Mouse (Mus musculus) c-Kit-positive CD71-negative TER-119-negative erythroid progenitor cells, embryonic 14.5 days (primary cell): Measurements from ENCODE around the gene Olfr12.

Experiments
- DNase-seq: peaks from one replicate; pipeline ENCODE4 v3.0.0-alpha.2; 2013; ENCODE audit warnings: low read depth

Gene Olfr12

DNA sequence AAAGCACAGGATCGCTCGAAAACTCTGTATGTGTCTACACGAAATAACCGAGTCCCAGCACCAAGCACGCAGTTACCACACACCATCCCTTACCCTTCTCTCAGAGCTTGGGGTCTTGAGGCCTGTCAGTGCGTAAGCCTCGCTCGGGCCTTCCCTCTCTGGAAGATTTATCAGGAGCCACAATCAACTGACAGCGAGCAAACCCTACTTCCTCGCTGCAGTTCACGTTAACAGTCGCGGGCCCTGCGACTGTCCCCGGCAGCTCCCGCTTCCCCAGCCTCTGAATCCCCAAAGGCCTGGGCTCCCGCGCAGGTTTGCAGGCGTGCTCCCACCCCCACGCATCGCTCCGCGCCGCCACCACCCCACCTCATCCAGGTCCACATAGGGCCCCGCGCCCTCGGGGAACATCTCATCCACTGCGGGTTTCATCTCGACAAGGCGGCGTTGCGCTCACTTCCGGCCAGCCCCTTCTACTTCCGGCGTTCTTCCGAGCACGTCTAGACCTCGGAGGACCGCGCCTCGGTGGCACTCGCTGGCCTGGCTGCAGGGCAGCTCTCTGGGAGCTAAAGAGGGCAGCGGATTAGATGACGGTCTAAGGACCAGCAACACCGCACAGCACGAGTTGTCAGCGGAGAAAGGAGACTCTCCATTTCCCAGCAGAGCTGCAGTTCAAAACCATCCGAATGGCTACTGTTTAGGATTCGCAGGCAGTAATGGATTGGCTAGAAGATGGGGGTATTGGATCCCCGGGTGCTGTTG, 24.1 kb downstream of the Olfr12 start, which contains the start of gene Cops9:
TSS of gene Cops9 (minus strand) at position 472 of the 759 bp plus-strand sequence.
- DNase-seq = peak; percentile 77

DNA sequence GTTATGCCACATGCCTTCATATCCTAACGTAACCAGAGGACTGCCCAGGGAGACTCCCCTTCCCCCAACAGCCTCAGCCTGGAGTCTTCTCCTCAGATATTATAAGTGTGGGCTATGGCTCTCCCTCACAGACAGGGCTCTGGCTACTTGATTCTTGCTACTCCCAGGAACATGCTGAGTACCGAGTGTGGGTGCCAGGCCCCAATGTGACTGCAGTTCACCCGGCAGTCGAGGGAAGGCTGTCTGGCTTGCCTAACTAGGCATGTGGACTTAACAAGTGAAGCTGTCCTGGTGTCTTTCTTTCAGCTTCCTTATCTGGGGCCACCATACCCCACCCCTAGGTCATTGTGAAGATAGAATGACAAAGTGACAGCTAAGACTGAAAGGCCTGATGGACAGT, 26.1 kb downstream of the Olfr12 start:
- DNase-seq = no peak

DNA sequence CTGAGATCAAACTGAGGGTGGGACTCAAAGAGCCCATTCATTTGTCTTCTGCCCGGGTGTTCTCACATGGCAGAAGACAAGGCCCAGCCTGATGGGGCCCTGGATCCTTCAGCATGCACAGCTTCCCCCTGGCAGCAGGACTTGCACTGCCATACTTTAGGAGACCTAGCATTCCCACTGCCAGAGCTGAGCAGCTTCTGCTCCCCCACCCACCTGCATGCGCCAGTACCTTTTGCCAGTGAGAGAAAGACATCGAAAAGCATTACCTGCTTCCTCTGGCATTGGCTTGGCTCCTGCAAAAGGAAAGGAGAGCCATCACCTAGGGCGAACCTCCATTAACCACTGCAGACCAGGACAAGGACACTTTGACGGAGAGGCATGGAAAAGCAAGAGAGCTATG, 27.3 kb downstream of the Olfr12 start:
- DNase-seq = no peak

DNA sequence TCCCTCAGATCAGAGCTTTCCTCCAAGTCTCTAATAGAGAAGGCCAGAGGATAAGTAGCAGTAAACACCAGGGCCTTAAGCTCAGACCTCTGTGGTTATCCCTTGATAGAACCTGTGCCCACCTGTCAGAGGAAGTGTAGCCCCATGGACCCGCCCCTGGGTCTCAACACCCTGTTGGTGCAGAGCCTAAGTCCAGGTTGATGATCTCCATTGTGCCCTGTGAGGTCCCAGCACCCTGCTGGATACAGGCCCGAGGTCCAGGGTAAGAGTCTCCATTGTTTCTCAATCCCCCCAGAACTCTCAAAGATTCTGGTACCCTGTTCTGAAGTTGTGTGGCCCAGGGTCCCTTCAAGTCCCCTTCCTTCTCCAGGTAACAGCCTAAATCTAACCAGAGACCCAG, 28.5 kb downstream of the Olfr12 start:
- no peak for DNase-seq

DNA sequence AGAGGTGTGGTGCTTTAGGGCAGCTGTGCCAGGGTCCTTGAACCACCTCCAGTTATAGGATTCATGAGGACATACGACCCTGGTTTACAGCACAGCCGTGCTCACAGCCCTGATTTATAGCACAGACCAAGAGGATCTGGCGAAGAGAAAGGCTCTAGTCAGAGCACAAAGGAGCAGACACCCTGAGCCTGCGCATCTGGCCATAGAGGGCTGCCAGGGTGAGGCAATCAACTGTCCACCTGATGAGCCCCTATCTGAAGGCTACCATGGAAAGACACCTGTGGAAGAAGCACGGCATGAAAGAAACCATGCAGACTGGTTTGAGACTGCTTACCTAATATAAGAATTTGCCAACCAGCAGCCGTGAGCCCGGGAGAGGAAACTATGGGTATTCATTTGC, 29.0 kb downstream of the Olfr12 start:
- no peak for DNase-seq

DNA sequence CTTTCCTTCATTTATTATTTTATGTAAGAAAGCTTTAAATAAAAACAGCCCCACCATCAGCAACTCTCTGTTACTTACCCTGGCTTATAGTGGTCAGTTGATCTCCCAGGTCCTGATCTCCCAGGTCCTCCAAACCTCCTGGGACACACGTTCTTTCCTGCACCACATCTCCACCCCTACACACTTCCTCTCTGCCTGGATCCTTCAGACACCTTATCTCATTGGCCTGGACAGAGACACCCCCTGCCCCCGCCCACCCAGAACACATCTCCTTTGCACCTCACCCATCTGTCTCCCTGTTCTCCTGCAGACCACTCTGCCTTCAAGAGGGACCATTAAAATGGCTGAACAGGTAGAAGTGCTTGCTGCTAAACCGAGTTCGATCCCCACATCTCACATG, 29.4 kb downstream of the Olfr12 start:
- DNase-seq = no peak

DNA sequence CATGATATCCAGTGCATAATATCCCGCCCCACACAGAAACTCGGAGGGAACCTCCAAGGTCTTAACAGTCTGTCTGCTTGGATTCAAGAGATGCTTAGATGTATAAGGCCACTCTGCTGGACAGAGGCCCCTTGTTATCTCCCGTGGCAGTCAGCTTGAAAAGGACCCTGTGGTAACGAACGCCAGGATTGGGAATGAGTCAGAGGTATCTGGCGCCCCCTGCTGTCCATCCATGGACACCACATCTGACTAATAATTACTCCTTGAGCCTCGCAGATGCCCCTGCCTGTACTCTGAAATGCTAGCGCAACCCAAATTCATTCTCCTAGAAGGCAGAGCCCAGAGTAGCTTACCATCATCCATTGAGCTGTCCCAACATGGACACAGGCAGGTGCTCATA, 30.2 kb downstream of the Olfr12 start:
- peak; percentile 75 for DNase-seq

DNA sequence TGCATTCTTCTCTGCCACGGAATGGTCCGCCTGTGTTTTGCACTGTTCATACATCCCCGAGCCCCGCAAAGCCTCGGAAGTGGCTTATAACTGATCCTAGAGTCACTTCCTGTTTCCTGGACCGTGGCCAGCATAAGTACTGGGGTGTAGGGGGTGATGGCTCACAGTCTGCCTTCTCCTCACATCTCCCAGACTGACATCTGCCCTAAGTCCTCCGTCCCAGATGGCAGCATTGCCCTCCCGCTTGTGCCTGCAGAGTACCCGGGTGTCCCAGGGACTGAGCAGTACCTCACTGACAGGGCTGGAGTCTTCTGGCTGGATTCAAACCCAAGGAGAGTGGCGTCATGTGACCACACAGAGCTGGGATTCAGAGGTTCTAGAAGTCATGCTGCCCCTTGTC, 30.6 kb downstream of the Olfr12 start:
- DNase-seq = no peak

DNA sequence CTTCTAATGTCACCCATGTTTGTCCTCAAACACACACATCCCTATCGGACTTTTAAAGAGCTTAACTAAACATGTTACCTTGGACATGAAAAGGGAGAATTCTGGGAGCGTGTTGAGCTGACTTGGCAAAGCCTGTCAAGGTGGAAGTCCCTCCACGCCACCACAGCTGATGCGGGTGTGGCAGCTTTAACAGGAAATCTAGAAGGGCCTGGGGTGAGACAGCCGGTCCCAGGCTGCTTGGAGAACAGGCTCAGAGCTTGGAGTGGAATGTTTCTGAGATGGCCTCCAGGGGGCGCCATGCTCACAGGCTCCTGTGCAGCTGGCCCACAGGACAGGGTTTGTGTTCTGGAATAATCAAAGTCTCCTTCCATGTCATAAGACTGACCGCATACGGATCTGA, 31.1 kb downstream of the Olfr12 start, which contains the start of gene Otos:
TSS of gene Otos (minus strand) at position 169 of the 400 bp plus-strand sequence.
- DNase-seq = peak; percentile 57

DNA sequence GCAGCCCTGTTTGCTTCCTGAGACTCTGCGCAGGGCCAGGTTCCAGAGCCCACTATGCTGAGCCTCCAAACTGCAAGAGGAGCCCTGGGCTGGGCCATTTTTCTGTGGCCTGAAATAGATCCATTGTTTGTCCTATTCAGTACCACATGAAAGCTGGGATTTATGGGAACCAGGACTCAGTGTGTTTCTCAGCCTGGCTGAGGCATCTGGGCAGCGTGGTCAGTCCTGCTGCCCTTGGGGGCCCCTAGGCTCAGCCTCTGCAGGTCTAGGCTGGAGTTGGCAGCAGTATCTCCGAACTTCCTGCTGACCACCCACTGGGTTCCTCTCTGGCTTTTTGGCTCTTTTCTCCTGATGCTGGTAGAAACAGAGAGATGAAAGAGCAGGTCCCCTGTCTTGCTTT, 33.9 kb downstream of the Olfr12 start:
- DNase-seq = no peak

DNA sequence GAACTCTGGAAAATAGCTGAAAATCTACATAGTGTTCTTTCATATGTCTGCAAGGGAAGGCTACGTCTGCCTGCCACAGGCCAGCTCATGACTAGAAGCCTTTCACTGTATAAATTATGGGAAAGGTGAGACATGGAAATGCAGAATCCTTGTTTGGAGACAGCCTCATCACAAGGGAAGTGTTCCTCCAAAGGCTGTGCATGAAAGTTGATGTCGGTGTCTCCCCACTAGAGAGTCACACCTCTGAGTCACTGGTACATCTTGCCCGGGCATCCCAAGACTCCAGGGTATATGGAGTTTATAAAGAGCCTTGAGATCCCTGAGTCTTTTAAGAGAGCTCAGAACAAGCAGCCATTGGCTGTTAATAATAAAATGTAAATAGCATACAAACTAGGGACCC, 35.6 kb downstream of the Olfr12 start:
- DNase-seq = no peak

DNA sequence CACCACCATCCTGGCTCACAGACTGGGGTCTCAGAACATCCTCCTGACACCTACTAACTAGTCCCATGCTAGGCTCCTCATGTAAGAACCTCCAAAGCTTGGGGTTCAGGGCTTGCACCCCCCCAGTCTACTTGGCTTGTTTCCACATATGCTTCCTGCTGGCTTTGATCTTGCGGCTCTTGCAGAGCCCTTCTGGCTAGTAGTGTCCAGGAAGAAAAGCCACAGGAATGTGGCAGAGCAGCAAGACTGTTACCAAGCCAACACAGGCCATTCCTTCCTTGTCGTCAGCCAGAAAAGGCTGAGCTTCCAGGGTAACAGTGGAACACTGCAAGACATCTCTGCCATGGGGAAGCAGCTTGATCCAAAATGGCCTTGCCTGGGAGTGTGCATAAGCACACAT, 37.1 kb downstream of the Olfr12 start:
- DNase-seq = no peak

DNA sequence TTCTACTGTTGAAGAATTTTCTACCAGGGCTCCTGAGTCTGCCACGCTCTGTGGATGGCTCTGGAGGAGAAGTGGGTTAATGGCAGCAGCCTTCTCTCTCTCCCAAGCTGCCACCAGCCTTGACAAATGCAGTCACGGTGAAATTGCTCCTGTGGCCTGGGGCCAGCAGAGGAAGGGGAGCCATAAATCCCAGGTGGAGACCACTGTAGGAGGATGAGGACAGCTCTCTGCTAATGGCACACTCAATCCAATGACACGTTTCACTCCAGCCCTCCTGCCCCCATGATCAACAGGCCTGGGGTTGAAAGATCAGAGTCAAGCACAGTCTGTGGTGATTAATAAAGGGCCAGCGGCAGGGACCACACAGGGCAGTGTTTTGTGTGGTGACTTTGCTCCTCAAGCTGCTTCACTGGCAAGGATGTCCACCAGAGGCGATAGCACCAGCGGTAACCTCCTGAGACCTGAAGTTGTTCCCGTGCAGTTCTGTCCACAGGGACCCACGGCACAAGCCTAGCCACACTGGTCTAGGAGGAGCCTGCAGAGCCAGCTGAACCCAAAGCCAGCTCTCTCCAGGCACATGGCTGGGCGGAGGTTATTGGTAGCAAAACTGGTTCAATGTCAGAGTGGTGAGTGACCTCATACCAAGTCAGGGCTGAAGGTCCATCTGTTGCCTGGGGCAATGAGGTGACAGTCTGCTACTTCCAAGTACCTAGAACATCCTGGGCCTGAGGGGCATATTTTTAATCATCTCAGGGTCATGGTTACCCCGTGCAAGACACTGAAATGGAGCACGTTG, 39.6 kb downstream of the Olfr12 start:
- DNase-seq = no peak

DNA sequence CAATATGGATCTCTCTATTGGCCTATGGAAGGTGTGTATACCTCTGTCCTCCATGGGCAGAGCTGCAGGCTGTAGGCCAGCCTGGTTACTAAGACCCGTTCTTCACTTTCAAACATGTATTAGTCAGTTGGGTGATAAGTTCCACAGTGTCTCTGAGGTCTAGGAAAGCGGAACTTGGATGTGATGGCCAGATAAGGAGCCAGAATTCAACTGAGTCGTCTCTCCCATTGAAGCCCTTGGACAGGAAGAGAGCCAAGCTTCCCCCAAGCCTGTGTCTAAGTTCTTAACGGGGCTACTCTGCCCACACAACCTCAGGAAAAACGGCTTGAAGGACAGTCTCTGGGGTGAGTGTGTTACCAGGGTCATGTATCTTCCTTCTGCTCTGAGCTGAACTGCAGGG, 41.8 kb downstream of the Olfr12 start:
- DNase-seq = no peak

DNA sequence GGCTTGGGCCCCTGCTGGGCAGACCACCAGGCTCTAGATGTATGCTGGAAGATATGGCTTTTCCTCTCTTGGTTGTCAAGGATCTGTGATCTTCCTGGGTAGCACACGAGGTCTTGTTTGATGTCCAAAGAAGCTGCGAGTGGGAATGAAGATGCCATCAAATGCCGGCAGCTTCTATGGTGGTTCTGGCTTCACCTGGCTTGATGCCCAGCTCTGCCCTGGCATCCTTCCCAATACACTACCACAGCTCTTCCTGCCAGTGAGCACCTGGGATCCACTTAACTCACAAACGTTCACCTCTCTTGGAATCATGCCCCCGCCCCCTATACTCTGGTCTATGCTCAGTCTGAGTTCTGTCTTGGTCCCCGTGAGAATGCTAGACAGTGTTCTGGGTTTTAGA, 49.5 kb downstream of the Olfr12 start:
- no peak for DNase-seq

DNA sequence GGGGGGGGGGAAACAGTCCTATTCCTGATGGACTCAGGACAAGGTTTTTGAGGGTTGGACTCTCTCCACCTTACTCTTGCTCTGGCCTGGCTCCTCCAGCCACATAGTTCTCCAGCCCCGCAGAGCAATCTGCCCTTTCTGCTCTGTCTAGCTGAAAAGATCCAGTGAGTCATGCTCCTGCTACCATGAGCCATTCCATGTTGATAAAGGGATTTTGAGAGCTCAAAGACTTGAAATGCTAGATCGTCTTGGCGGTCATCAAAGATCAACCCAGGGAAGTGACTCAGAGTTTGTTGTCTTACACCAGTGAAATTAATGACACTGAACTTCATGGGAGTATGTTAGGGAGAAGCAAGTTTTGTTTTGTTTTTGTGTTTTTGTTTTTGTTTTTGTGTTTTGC, 51.8 kb downstream of the Olfr12 start:
- DNase-seq = no peak

DNA sequence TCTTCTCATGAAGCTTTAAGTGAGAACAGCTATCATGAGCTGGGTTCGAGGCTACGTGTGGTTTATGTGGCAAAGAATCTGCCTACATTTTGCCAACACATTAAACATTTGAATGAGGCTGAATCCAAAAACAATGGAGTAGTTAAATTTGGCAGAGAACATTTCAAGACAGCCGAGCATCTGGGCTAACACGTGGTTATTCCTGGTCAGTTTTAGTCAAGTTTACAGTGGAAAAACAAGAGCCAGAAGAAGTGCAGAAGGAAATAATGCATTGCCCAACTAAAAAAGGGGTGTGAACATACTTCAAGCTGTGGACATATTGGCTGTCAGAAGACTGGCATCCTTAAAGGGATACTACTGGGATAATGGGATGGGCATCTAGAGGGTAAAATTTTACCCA, 53.7 kb downstream of the Olfr12 start:
- no peak for DNase-seq
